Mouse (Mus musculus) ovary, postnatal 36 days (tissue): ENCODE measurements around the gene Ptprh.

Experiments
- DNase-seq: peaks from one replicate; pipeline ENCODE4 v3.0.0; 2022; ENCODE audit warnings: low spot score, mixed read lengths

Gene Ptprh

DNA sequence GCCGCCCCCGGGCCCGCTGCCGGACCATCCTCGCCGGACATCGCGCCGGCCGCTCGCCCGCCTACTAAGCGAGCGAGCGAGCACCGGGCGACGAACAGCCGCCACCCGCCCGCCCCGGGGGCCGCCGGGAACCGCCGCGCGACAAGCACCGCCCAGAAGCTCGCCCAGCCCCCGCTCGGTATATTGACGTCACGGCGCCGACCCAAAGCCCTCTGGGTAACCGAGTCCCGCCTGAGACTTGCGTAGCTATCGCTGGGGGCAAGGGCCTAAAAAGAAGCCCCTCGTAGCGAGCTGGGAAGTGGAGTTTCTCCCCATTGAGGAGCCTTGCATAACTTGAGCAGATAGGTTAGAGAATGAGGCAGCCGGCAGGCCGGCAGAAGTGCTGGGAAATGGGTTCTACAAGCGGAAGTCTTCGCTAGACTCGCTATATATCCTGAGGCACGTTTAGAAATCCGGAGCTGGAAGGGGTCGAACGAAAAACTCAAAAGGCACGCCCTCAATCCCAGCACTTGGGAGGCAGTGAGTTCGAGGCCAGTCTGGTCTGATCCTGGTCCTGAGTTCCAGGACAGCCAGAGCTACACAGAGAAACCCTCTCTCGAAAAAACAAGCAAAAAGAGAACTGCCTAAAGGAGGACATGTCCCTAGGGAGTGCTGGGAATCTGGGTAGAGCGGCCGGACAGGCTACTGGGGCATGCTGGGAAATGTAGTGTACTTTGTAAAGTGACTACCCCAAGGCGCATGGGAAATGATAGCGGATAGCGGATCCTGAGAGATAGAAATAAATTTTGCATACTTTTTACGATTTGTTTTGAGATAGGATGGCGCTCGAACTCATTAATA is 102.1 kb downstream of the Ptprh start, which contains the start of gene Ppp1r12c:
Gene Ppp1r12c (minus strand): TSS at position 123 of the 840 bp plus-strand sequence.
- peak; percentile 95 for DNase-seq

DNA sequence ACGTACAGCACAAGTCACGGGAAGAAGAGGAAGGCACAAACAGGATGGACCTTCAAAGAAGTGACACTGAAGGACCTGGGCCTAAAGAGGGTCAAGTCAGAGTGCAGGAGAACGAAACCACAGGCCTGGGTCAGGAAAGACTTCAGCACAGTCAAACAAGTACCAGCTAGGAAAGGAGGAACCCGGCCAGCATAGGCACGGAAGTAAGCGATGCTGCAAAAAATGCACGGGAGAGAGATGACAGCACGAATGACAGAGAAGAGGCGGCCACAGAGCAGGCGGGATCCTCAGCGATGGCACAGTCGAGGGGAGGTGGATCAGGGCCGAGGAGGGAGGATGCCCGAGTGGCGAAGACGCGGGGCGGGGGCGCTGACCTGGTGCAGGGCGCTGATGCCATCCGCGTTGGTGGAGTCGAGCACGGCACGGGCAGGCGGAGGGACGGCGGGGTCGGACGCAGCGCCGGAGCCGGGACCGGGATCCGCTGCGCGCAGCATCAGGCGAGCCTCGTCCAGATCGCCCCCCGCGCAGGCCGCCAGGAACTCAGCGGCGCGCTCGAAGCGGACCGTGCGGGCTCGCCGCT is 102.9 kb downstream of the Ptprh start:
- DNase-seq = peak; percentile 57

DNA sequence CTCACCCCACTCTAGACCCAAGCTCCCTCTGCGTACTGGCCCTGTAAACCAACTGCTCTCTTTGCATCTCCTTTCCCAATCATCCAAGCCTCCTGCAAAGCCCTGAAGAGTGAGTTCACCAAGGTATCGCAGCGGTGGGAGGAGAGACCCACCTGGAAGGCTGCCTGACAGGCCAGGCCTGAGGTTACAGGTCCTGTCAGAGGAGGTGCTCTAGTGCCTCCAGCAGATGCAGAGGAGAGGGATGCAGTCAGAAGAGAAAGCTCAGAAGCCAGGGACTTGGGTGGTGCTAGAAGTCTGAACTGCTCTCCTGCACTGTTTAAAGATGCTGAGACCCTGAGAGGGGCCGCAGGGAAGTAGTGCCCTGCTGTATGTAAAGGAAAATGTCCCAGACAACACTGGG is 104.8 kb downstream of the Ptprh start:
- DNase-seq = no peak
